Mouse (Mus musculus) left cerebral cortex, adult 8-10 months (tissue): ENCODE results near the gene B020011L13Rik. TPM values are rescaled to one million over a fixed set of nuclear protein-coding genes. Genes with fewer than 3 reads are reported as not detected.
"Not testable (repeated sequence)": the region's sequence is repeated elsewhere in the genome, so short reads cannot be mapped to it uniquely, and the experiment has no call there.

Experiments
- DNase-seq, 2 experiments: peaks; one replicate each; pipeline ENCODE4 v3.0.0; 2022; ENCODE audit warnings: low spot score in 2 of 2
- total RNA-seq, 4 experiments: library from RNA; stranded (reverse); gene quantifications; 2 replicates each; pipeline ENCODE4 v1.2.4; 2022

The B020011L13Rik gene
- total RNA-seq: not detected

- not testable (repeated sequence) for DNase-seq
These were observed at the start of gene B020011L13Rik for GRCm38 (mm10) chr1:117780833-117781232. B020011L13Rik (plus strand) TSS chr1:117781133.

GRCm38 (mm10) chr1:117816271-117816670 is 35.3 kb downstream of the B020011L13Rik start:
- not testable (repeated sequence) for DNase-seq

DNA sequence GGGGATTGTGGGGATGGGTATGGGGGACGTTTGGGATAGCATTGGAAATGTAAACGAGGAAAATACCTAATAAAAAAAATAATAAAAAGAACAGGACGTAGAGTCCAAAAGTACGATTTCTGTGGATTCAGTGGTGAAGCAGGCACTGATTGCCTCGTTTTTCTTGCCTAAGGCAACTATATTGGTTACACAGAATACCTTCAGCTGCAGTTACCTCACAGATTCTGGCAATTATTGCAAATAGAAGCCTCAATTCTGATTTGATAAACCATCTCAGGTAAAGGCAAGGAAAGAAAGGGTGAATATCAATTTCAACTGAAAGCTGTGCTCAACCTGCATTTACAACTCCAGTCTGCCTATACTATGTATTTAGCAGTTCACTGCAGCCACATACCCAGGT is 48.8 kb downstream of the B020011L13Rik start, which contains the start of gene Gm28360:
Gm28360 (plus strand) TSS at position 301 of the 400 bp plus-strand sequence.
- DNase-seq: not testable (repeated sequence)

- not testable (repeated sequence) for DNase-seq
These were observed 70.8 kb downstream of the B020011L13Rik start for GRCm38 (mm10) chr1:117851718-117852117.

Other genes with a start within 250 kb of the B020011L13Rik start
- gene Gm28363, start 84.0 kb upstream of the B020011L13Rik start, total RNA-seq: not detected
- gene Gm28360, start 48.9 kb downstream of the B020011L13Rik start, total RNA-seq: not detected
- gene Gm28168, start 146.9 kb downstream of the B020011L13Rik start, total RNA-seq: not detected
- gene Gm7145, start 184.8 kb downstream of the B020011L13Rik start, total RNA-seq: not detected